Mouse (Mus musculus): ENCODE results near the gene Gm6583. TPM values are rescaled to one million over a fixed set of nuclear protein-coding genes. Genes with fewer than 3 reads are reported as not detected.

Gene Gm6583
- polyA plus RNA-seq, 1 experiment from 2014 or later, result 0.08 TPM

DNA sequence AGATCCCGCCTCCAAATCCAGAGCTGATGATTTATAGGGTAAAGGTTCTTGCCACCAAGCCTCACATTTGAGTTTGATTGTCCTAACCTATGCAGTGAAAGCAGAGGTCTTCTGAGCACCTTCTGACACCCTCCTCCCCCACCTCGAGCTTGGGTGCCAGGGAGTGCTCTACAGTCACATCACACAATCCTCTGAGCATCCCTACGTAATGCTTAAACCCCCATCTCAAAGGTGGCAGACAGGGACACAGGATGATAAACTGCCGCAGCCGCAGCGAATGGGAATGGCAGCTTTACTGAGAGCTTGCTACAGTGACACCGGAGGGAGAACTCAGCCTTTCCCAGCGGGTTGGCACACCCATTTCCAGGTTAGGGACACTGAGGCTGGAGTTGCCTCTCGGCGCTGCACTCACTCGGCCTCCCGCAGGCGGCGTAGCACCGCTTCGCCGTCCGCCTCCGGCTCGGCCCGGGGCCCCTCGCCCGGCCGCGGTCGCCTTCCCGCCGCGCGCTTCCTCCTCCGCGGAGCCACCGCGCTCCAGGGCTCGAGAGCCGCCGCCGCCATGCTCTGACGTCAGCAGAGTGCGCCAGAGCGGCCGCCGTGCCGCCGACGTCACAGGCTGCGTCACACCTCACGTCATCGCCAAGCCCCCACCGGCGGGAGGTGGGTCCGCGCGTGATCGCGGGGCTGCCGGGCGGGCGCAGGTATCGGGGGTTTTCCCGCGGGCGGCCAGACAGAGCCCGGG lies 13.2 kb downstream of the Gm6583 start, which contains the start of the genes Srrd and Hps4:
Srrd (minus strand) TSS at position 578 of the 742 bp plus-strand sequence.
Hps4 (plus strand) TSS at position 621 of the 742 bp plus-strand sequence.
- Histone ChIP-seq H3K4me1 (ENCODE audit: control insufficient read depth, insufficient read depth, low read length) (peaks cover 10% of the 10 kb centered on the region), H3K36me3 (ENCODE audit: control insufficient read depth, insufficient read depth, low read length) (peaks cover 28% of the 10 kb centered on the region)

GRCm38 (mm10) chr5:112339215-112339614 lies 16.6 kb downstream of the Gm6583 start:
- no peak overlapping the region for H3K27ac ChIP-seq (ENCODE audit: low read depth, low read length)
- no peak overlapping the region for H3K9ac ChIP-seq (ENCODE audit: low read length)
- ATAC-seq (no peak), DNase-seq (ENCODE audit: low spot score) (peak; percentile 8)
- peaks cover 57% of the 10 kb centered on the region for H3K36me3 ChIP-seq (ENCODE audit: control insufficient read depth, insufficient read depth, low read length)
- H3K4me3 ChIP-seq (ENCODE audit: low read depth, low read length), result no peak overlapping the region
- H3K9me3 ChIP-seq (replicated peaks; ENCODE audit: control insufficient read depth, low read length), result no peaks in the 10 kb centered on the region
- H3K4me2 ChIP-seq (ENCODE audit: low read length), result no peak overlapping the region
- 75% methylated on average over 7 of the region's 7 CpGs for WGBS
- peaks cover 7% of the 10 kb centered on the region for H3K4me1 ChIP-seq (ENCODE audit: control insufficient read depth, insufficient read depth, low read length)
- H3K27me3 ChIP-seq (replicated peaks; ENCODE audit: control insufficient read depth, insufficient read depth, low read length), result no peaks in the 10 kb centered on the region

More for the DNA sequence above, 13.2 kb downstream of the Gm6583 start, which contains the start of the genes Srrd and Hps4:
- Histone ChIP-seq H3K27me3 (replicated peaks; ENCODE audit: control insufficient read depth, insufficient read depth, low read length) (no peaks in the 10 kb centered on the region), H3K4me3 (ENCODE audit: low read depth, low read length) (peak within 1 kb of the TSS; percentile 86), H3K9me3 (replicated peaks; ENCODE audit: control insufficient read depth, low read length) (no peaks in the 10 kb centered on the region), H3K4me2 (ENCODE audit: low read length) (peak within 1 kb of the TSS; percentile 75), H3K27ac (ENCODE audit: low read depth, low read length) (no peak within 1 kb of the TSS), H3K9ac (ENCODE audit: low read length) (peak within 1 kb of the TSS; percentile 84)
- 3% methylated on average over 37 of the region's 64 CpGs for WGBS
- ATAC-seq, result peak; percentile 88
- peak; percentile 85 for DNase-seq (ENCODE audit: low spot score)

GRCm38 (mm10) chr5:112337004-112337403 lies 18.8 kb downstream of the Gm6583 start:
- Histone ChIP-seq H3K9me3 (replicated peaks; ENCODE audit: control insufficient read depth, low read length) (no peaks in the 10 kb centered on the region), H3K4me1 (ENCODE audit: control insufficient read depth, insufficient read depth, low read length) (0 out of 2 replicates have a peak, but pooled peaks cover 1% of the 10 kb centered on the region), H3K9ac (ENCODE audit: low read length) (no peak overlapping the region), H3K27ac (ENCODE audit: low read depth, low read length) (no peak overlapping the region), H3K4me2 (ENCODE audit: low read length) (no peak overlapping the region), H3K27me3 (replicated peaks; ENCODE audit: control insufficient read depth, insufficient read depth, low read length) (no peaks in the 10 kb centered on the region), H3K4me3 (ENCODE audit: low read depth, low read length) (no peak overlapping the region), H3K36me3 (ENCODE audit: control insufficient read depth, insufficient read depth, low read length) (peaks cover 80% of the 10 kb centered on the region)
- ATAC-seq (no peak), DNase-seq (ENCODE audit: low spot score) (no peak)
- WGBS, result 94% methylated on average over 22 of the region's 22 CpGs

- peaks cover 90% of the 10 kb centered on the region for H3K36me3 ChIP-seq (ENCODE audit: control insufficient read depth, insufficient read depth, low read length)
- H3K4me3 ChIP-seq (ENCODE audit: low read depth, low read length), result no peak overlapping the region
- ATAC-seq (no peak), DNase-seq (ENCODE audit: low spot score) (peak; percentile 44)
- no peaks in the 10 kb centered on the region for H3K9me3 ChIP-seq (replicated peaks; ENCODE audit: control insufficient read depth, low read length)
- H3K4me1 ChIP-seq (ENCODE audit: control insufficient read depth, insufficient read depth, low read length), result no peaks in the 10 kb centered on the region
- WGBS, result 17% methylated on average over 2 of the region's 2 CpGs
- H3K27ac ChIP-seq (ENCODE audit: low read depth, low read length), result no peak overlapping the region
- H3K4me2 ChIP-seq (ENCODE audit: low read length), result no peak overlapping the region
- H3K9ac ChIP-seq (ENCODE audit: low read length), result no peak overlapping the region
- no peaks in the 10 kb centered on the region for H3K27me3 ChIP-seq (replicated peaks; ENCODE audit: control insufficient read depth, insufficient read depth, low read length)
Measured at GRCm38 (mm10) chr5:112335473-112335872, 20.4 kb downstream of the Gm6583 start.

DNA sequence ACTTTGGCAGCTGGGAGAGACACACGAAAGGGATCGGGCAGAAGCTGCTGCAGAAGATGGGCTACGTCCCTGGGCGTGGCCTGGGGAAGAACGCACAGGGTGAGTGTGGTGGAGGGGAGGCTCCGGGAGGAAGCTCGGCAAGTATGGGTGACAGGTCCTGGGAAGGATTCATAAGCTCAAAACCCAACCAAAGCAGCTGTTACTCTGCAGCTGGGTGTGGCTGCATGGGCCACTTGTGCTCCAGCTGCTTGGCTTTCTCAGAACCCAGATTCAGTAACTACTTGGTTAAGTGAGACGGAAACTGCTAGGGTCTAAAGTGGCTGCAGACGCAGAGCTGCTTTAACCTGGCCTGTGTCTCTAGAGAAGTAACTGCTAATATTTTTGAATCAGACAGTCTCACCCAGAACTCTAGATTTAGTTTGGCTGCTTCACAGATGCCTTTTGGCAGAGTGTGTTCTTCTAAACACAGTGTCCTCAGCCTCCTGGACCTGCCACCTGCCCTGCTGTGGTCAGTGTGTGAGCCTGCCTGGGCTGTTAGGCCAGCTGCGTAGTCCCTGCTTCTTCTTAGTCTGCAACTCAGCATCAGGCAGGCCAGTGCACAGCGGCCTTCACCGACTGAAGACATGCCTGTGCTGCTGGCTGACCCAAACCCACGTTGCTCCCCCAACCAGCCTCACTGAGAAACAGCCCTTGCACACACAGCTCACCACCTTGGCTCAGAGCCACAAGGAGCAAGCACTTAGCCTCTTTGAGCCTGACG lies 25.8 kb downstream of the Gm6583 start:
- Histone ChIP-seq H3K9ac (ENCODE audit: low read length) (no peak overlapping the region), H3K4me3 (ENCODE audit: low read depth, low read length) (no peak overlapping the region), H3K4me1 (ENCODE audit: control insufficient read depth, insufficient read depth, low read length) (peaks cover 5% of the 10 kb centered on the region), H3K27ac (ENCODE audit: low read depth, low read length) (no peak overlapping the region), H3K9me3 (replicated peaks; ENCODE audit: control insufficient read depth, low read length) (no peaks in the 10 kb centered on the region), H3K36me3 (ENCODE audit: control insufficient read depth, insufficient read depth, low read length) (peaks cover 72% of the 10 kb centered on the region), H3K27me3 (replicated peaks; ENCODE audit: control insufficient read depth, insufficient read depth, low read length) (no peaks in the 10 kb centered on the region), H3K4me2 (ENCODE audit: low read length) (no peak overlapping the region)
- DNase-seq (ENCODE audit: low spot score), result no peak
- no peak for ATAC-seq
- WGBS, result 94% methylated on average over 14 of the region's 14 CpGs

GRCm38 (mm10) chr5:112327854-112328253 lies 28.0 kb downstream of the Gm6583 start:
- no peak overlapping the region for H3K4me3 ChIP-seq (ENCODE audit: low read depth, low read length)
- peaks cover 50% of the 10 kb centered on the region for H3K36me3 ChIP-seq (ENCODE audit: control insufficient read depth, insufficient read depth, low read length)
- DNase-seq (ENCODE audit: low spot score), result no peak
- H3K4me1 ChIP-seq (ENCODE audit: control insufficient read depth, insufficient read depth, low read length), result peaks cover 5% of the 10 kb centered on the region
- H3K27ac ChIP-seq (ENCODE audit: low read depth, low read length), result no peak overlapping the region
- 88% methylated on average over 15 of the region's 15 CpGs for WGBS
- no peak overlapping the region for H3K9ac ChIP-seq (ENCODE audit: low read length)
- no peak overlapping the region for H3K4me2 ChIP-seq (ENCODE audit: low read length)
- H3K9me3 ChIP-seq (replicated peaks; ENCODE audit: control insufficient read depth, low read length), result no peaks in the 10 kb centered on the region
- no peaks in the 10 kb centered on the region for H3K27me3 ChIP-seq (replicated peaks; ENCODE audit: control insufficient read depth, insufficient read depth, low read length)
- no peak for ATAC-seq

DNA sequence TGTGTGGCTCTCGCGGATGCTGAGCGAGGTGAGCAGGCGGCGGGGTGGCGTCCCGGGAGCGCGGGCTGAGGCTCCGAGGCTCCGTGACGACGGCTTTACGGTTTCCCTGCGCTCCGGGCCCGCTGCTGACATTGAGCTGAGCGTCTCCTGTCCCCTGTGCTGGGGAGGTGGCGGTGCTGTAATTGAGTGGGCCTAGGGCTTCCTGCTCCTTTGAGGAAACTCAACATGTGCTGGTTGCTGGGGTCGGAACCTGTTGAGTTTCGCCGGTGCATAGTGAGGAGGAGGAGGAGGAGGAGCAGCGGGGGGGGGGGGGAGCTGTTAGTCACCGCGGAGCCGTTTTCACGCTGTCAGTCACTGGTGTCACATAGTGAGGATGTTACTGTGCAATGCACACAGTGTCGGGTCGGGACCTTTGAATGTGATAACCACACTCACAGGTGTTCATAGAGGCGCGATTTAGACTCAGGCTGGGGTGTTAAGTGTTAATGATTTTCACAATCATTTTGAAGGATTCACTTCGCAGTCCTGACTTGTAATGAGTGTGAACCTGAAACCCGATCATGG lies 29.3 kb downstream of the Gm6583 start:
- DNase-seq (ENCODE audit: low spot score) (no peak), ATAC-seq (peak; percentile 78)
- 2% methylated on average over 32 of the region's 33 CpGs for WGBS
- Histone ChIP-seq H3K36me3 (ENCODE audit: control insufficient read depth, insufficient read depth, low read length) (peaks cover 37% of the 10 kb centered on the region), H3K27me3 (replicated peaks; ENCODE audit: control insufficient read depth, insufficient read depth, low read length) (no peaks in the 10 kb centered on the region), H3K4me2 (ENCODE audit: low read length) (peak overlapping the region; percentile 70), H3K9ac (ENCODE audit: low read length) (peak overlapping the region; percentile 84), H3K4me3 (ENCODE audit: low read depth, low read length) (peak overlapping the region; percentile 99), H3K9me3 (replicated peaks; ENCODE audit: control insufficient read depth, low read length) (no peaks in the 10 kb centered on the region), H3K4me1 (ENCODE audit: control insufficient read depth, insufficient read depth, low read length) (peaks cover 5% of the 10 kb centered on the region), H3K27ac (ENCODE audit: low read depth, low read length) (no peak overlapping the region)

GRCm38 (mm10) chr5:112325546-112326445 lies 30.0 kb downstream of the Gm6583 start, which contains the start of gene Tfip11:
TSS of gene Tfip11 (plus strand) at chr5:112326358.
- Histone ChIP-seq H3K9me3 (replicated peaks; ENCODE audit: control insufficient read depth, low read length) (no peaks in the 10 kb centered on the region), H3K9ac (ENCODE audit: low read length) (peak within 1 kb of the TSS; percentile 84), H3K27me3 (replicated peaks; ENCODE audit: control insufficient read depth, insufficient read depth, low read length) (no peaks in the 10 kb centered on the region), H3K27ac (ENCODE audit: low read depth, low read length) (peak within 1 kb of the TSS; percentile 75), H3K4me3 (ENCODE audit: low read depth, low read length) (peak within 1 kb of the TSS; percentile 99), H3K4me2 (ENCODE audit: low read length) (peak within 1 kb of the TSS; percentile 70), H3K36me3 (ENCODE audit: control insufficient read depth, insufficient read depth, low read length) (peaks cover 30% of the 10 kb centered on the region), H3K4me1 (ENCODE audit: control insufficient read depth, insufficient read depth, low read length) (peaks cover 5% of the 10 kb centered on the region)
- DNase-seq (ENCODE audit: low spot score), result peak; percentile 97
- 9% methylated on average over 48 of the region's 48 CpGs for WGBS
- peak; percentile 93 for ATAC-seq

All from forebrain, embryonic 14.5 days (tissue).